ENCODE assay signal across 9 mouse cellular contexts in genomic region chr12:26191268-26191981, GRCm38 (mm10).
DNase-seq lines count a peak whose midpoint lies in the region; ATAC-seq lines count a peak whose summit lies in the region.
"Had no signal": no experiment of that assay in that cellular context is flagged by ENCODE, and none has a peak within 500 bp of the region (broad histone marks: within the 10 kb centered on the region; RNA-seq: fewer than 3 reads in every experiment).

No protein-coding gene starts in this region.

- H3K27ac ChIP-seq in kidney, embryonic 15.5 days = no peak overlapping the region
- H3K27ac ChIP-seq: liver, embryonic 14.5 days had no signal

- no peak overlapping the region for H3K4me3 ChIP-seq in kidney, embryonic 15.5 days (replicated peaks)

- 41% methylated on average over 15 of the region's 15 CpGs for WGBS in kidney, embryonic 15.5 days

- no peak overlapping the region for H3K9ac ChIP-seq in kidney, embryonic 15.5 days
- H3K9ac ChIP-seq: liver, embryonic 14.5 days had no signal

- no peak overlapping the region for H3K4me2 ChIP-seq in kidney, embryonic 15.5 days

- intact Hi-C loops in left cerebral cortex, postnatal 4 days (cut with DNase I) = no loop called here
- intact Hi-C loops in gastrocnemius, postnatal 14 days (cut with DNase I; ENCODE audit: low total_unique reads) = no loop called here

- no peaks in the 10 kb centered on the region for H3K9me3 ChIP-seq in kidney, embryonic 15.5 days (replicated peaks)

- no peaks in the 10 kb centered on the region for H3K27me3 ChIP-seq in kidney, embryonic 15.5 days

- H3K4me1 ChIP-seq in kidney, embryonic 15.5 days = peaks cover 10% of the 10 kb centered on the region; the same call in 1 of the 2 replicates

- no peaks in the 10 kb centered on the region for H3K36me3 ChIP-seq in kidney, embryonic 15.5 days

- ATAC-seq in kidney, embryonic 15.5 days (replicated peaks; ENCODE audit: low FRiP score) = peak; percentile 46; the same call in 1 of the 2 replicates
- no peak for ATAC-seq in megakaryocyte progenitor cell, adult 5-6 weeks (replicated peaks; ENCODE audit: poor library complexity)

- DNase-seq in kidney, adult 11 months = no peak
- DNase-seq in brain, adult 2 months (ENCODE audit: low read depth, low spot score) = peak; percentile 98
- DNase-seq in fibroblast of lung, adult 2 months (ENCODE audit: low read depth) = peak; percentile 27
- peak; percentile 43 for DNase-seq in left cerebral cortex, postnatal 4 days
- DNase-seq in spleen, postnatal 10 days (ENCODE audit: low spot score in 2 of 2) = no peak
- no peak for DNase-seq in gastrocnemius, postnatal 14 days

Comparison
In these comparisons a context has a peak if more than half of its experiments do, and no peak if none do; other contexts are left out.
1. DNase-seq: peak in brain, adult 2 months (single experiment), fibroblast of lung, adult 2 months (single experiment) and left cerebral cortex, postnatal 4 days (single experiment); none in kidney, adult 11 months (single experiment), spleen, postnatal 10 days (0 of 2) and gastrocnemius, postnatal 14 days (single experiment).